Mouse (Mus musculus) cortical plate, adult 2 months (tissue): Measurements from ENCODE around the gene Fam198b.

Experiments used
- CTCF ChIP-seq: fragments of 200-500 bp; IDR thresholded peaks from 2 replicates; pipeline ENCODE4 v1.5.1; 2011; ENCODE audit warnings: mild to moderate bottlenecking, control low read depth, low read length; ENCODE audit not compliant: insufficient read depth; ENCODE audit errors: extremely low read depth
- POLR2A ChIP-seq: fragments of 200-500 bp; IDR thresholded peaks from 2 replicates; pipeline ENCODE4 v1.6.1; 2011; ENCODE audit warnings: mild to moderate bottlenecking, low read length, control low read depth; ENCODE audit not compliant: insufficient read depth; ENCODE audit errors: extremely low read depth

GRCm38 (mm10) chr3:79850656-79851055 lies 33.7 kb upstream of the Fam198b start:
- no peak for TF ChIP-seq POLR2A
- TF ChIP-seq CTCF: no peak
